Mouse (Mus musculus): ENCODE data around the gene Neurod4.

Neurod4 gene

GRCm38 (mm10) chr10:130275759-130276158, 4.3 kb downstream of the Neurod4 start:
- Histone ChIP-seq H3K36me3 (ENCODE audit: insufficient read depth, low read length) (no peaks in the 10 kb centered on the region), H3K9me3 (ENCODE audit: low read length) (no peaks in the 10 kb centered on the region), H3K27me3 (ENCODE audit: insufficient read depth, low read length) (no peaks in the 10 kb centered on the region), H3K4me1 (replicated peaks; ENCODE audit: low read depth, low read length) (peaks cover 4% of the 10 kb centered on the region), H3K4me3 (replicated peaks; ENCODE audit: low read length) (no peak overlapping the region)
- TF ChIP-seq POU5F1 (IDR thresholded peaks at IDR 0.05; ENCODE audit: borderline replicate concordance, low read length) (no peak), CTCF (conservative IDR thresholded peaks at IDR 0.05; ENCODE audit: low read length) (no peak), NANOG (IDR thresholded peaks at IDR 0.05; ENCODE audit: borderline replicate concordance, low read length) (no peak)

GRCm38 (mm10) chr10:130263203-130263602, 16.8 kb downstream of the Neurod4 start:
- no peaks in the 10 kb centered on the region for H3K27me3 ChIP-seq (ENCODE audit: insufficient read depth, low read length)
- H3K4me1 ChIP-seq (replicated peaks; ENCODE audit: low read depth, low read length), result no peaks in the 10 kb centered on the region
- no peak for TF ChIP-seq POU5F1 (IDR thresholded peaks at IDR 0.05; ENCODE audit: borderline replicate concordance, low read length)
- no peaks in the 10 kb centered on the region for H3K9me3 ChIP-seq (ENCODE audit: low read length)
- H3K36me3 ChIP-seq (ENCODE audit: insufficient read depth, low read length), result no peaks in the 10 kb centered on the region
- H3K4me3 ChIP-seq (replicated peaks; ENCODE audit: low read length), result no peak overlapping the region

- H3K9me3 ChIP-seq (ENCODE audit: low read length), result no peaks in the 10 kb centered on the region
- H3K4me1 ChIP-seq (replicated peaks; ENCODE audit: low read depth, low read length), result no peaks in the 10 kb centered on the region
- H3K27me3 ChIP-seq (ENCODE audit: insufficient read depth, low read length), result no peaks in the 10 kb centered on the region
- TF ChIP-seq NANOG (IDR thresholded peaks at IDR 0.05; ENCODE audit: borderline replicate concordance, low read length) (no peak), POU5F1 (IDR thresholded peaks at IDR 0.05; ENCODE audit: borderline replicate concordance, low read length) (no peak), CTCF (conservative IDR thresholded peaks at IDR 0.05; ENCODE audit: low read length) (no peak)
- H3K4me3 ChIP-seq (replicated peaks; ENCODE audit: low read length), result no peak overlapping the region
- no peaks in the 10 kb centered on the region for H3K36me3 ChIP-seq (ENCODE audit: insufficient read depth, low read length)
Observed at GRCm38 (mm10) chr10:130259483-130259882, 20.6 kb downstream of the Neurod4 start.

- no peak for TF ChIP-seq NANOG (IDR thresholded peaks at IDR 0.05; ENCODE audit: borderline replicate concordance, low read length)
- TF ChIP-seq POU5F1 (IDR thresholded peaks at IDR 0.05; ENCODE audit: borderline replicate concordance, low read length), result no peak
- no peak for TF ChIP-seq CTCF (conservative IDR thresholded peaks at IDR 0.05; ENCODE audit: low read length)
- no peaks in the 10 kb centered on the region for H3K27me3 ChIP-seq (ENCODE audit: insufficient read depth, low read length)
- no peaks in the 10 kb centered on the region for H3K9me3 ChIP-seq (ENCODE audit: low read length)
- no peaks in the 10 kb centered on the region for H3K4me1 ChIP-seq (replicated peaks; ENCODE audit: low read depth, low read length)
- no peak overlapping the region for H3K4me3 ChIP-seq (replicated peaks; ENCODE audit: low read length)
- H3K36me3 ChIP-seq (ENCODE audit: insufficient read depth, low read length), result no peaks in the 10 kb centered on the region
Observed at GRCm38 (mm10) chr10:130244271-130244670, 35.8 kb downstream of the Neurod4 start.

GRCm38 (mm10) chr10:130238318-130239209, 41.5 kb downstream of the Neurod4 start:
- no peaks in the 10 kb centered on the region for H3K9me3 ChIP-seq (ENCODE audit: low read length)
- no peaks in the 10 kb centered on the region for H3K4me1 ChIP-seq (replicated peaks; ENCODE audit: low read depth, low read length)
- H3K4me3 ChIP-seq (replicated peaks; ENCODE audit: low read length), result no peak overlapping the region
- no peak for TF ChIP-seq NANOG (IDR thresholded peaks at IDR 0.05; ENCODE audit: borderline replicate concordance, low read length)
- no peak for TF ChIP-seq CTCF (conservative IDR thresholded peaks at IDR 0.05; ENCODE audit: low read length)
- no peak for TF ChIP-seq POU5F1 (IDR thresholded peaks at IDR 0.05; ENCODE audit: borderline replicate concordance, low read length)
- no peaks in the 10 kb centered on the region for H3K36me3 ChIP-seq (ENCODE audit: insufficient read depth, low read length)
- no peaks in the 10 kb centered on the region for H3K27me3 ChIP-seq (ENCODE audit: insufficient read depth, low read length)

- Histone ChIP-seq H3K4me1 (replicated peaks; ENCODE audit: low read depth, low read length) (no peaks in the 10 kb centered on the region), H3K9me3 (ENCODE audit: low read length) (no peaks in the 10 kb centered on the region), H3K4me3 (replicated peaks; ENCODE audit: low read length) (no peak overlapping the region), H3K27me3 (ENCODE audit: insufficient read depth, low read length) (no peaks in the 10 kb centered on the region), H3K36me3 (ENCODE audit: insufficient read depth, low read length) (no peaks in the 10 kb centered on the region)
- no peak for TF ChIP-seq POU5F1 (IDR thresholded peaks at IDR 0.05; ENCODE audit: borderline replicate concordance, low read length)
- TF ChIP-seq NANOG (IDR thresholded peaks at IDR 0.05; ENCODE audit: borderline replicate concordance, low read length), result no peak
- TF ChIP-seq CTCF (conservative IDR thresholded peaks at IDR 0.05; ENCODE audit: low read length), result no peak
Observed at GRCm38 (mm10) chr10:130234576-130234975, 45.5 kb downstream of the Neurod4 start.

- no peaks in the 10 kb centered on the region for H3K4me1 ChIP-seq (replicated peaks; ENCODE audit: low read depth, low read length)
- H3K27me3 ChIP-seq (ENCODE audit: insufficient read depth, low read length), result no peaks in the 10 kb centered on the region
- H3K36me3 ChIP-seq (ENCODE audit: insufficient read depth, low read length), result no peaks in the 10 kb centered on the region
- no peak for TF ChIP-seq POU5F1 (IDR thresholded peaks at IDR 0.05; ENCODE audit: borderline replicate concordance, low read length)
- no peak overlapping the region for H3K4me3 ChIP-seq (replicated peaks; ENCODE audit: low read length)
- no peaks in the 10 kb centered on the region for H3K9me3 ChIP-seq (ENCODE audit: low read length)
Observed at GRCm38 (mm10) chr10:130232117-130232516, 47.9 kb downstream of the Neurod4 start.

GRCm38 (mm10) chr10:130229584-130229983, 50.5 kb downstream of the Neurod4 start:
- peak; percentile 39 for TF ChIP-seq CTCF (conservative IDR thresholded peaks at IDR 0.05; ENCODE audit: low read length)
- TF ChIP-seq NANOG (IDR thresholded peaks at IDR 0.05; ENCODE audit: borderline replicate concordance, low read length), result no peak
- Histone ChIP-seq H3K9me3 (ENCODE audit: low read length) (no peaks in the 10 kb centered on the region; the same call in 1 of the 2 replicates), H3K4me1 (replicated peaks; ENCODE audit: low read depth, low read length) (no peaks in the 10 kb centered on the region), H3K36me3 (ENCODE audit: insufficient read depth, low read length) (no peaks in the 10 kb centered on the region), H3K4me3 (replicated peaks; ENCODE audit: low read length) (no peak overlapping the region), H3K27me3 (ENCODE audit: insufficient read depth, low read length) (no peaks in the 10 kb centered on the region)

- H3K27me3 ChIP-seq (ENCODE audit: insufficient read depth, low read length), result no peaks in the 10 kb centered on the region
- no peak overlapping the region for H3K4me3 ChIP-seq (replicated peaks; ENCODE audit: low read length)
- no peaks in the 10 kb centered on the region for H3K4me1 ChIP-seq (replicated peaks; ENCODE audit: low read depth, low read length)
- no peaks in the 10 kb centered on the region; the same call in 1 of the 2 replicates for H3K9me3 ChIP-seq (ENCODE audit: low read length)
- no peaks in the 10 kb centered on the region for H3K36me3 ChIP-seq (ENCODE audit: insufficient read depth, low read length)
- TF ChIP-seq NANOG (IDR thresholded peaks at IDR 0.05; ENCODE audit: borderline replicate concordance, low read length) (no peak), CTCF (conservative IDR thresholded peaks at IDR 0.05; ENCODE audit: low read length) (peak; percentile 81)
Observed at GRCm38 (mm10) chr10:130228246-130228645, 51.8 kb downstream of the Neurod4 start.

Data from E14TG2a.4 (cell line).